Mouse (Mus musculus) gastrocnemius, adult 2 months (tissue): ENCODE results near the gene Slc27a1. TPM values are rescaled to one million over a fixed set of nuclear protein-coding genes. Genes with fewer than 3 reads are reported as not detected.
A peak's percentile ranks its signal among the peaks of the same experiment; 100 is the strongest.

Experiments
- DNase-seq: peaks from one replicate; pipeline ENCODE4 v3.0.0; 2022
- H3K27ac ChIP-seq: fragments of 200-600 bp; 2 replicates; pipeline ENCODE4 v1.8.1; 2022; ENCODE audit warnings: mild to moderate bottlenecking
- H3K4me3 ChIP-seq: fragments of 200-600 bp; 2 replicates; pipeline ENCODE4 v1.8.1; 2022; ENCODE audit warnings: mild to moderate bottlenecking, moderate library complexity
- CTCF ChIP-seq: fragments of 200-600 bp; IDR thresholded peaks from 2 replicates; pipeline ENCODE4 v1.8.1; 2022; ENCODE audit warnings: antibody characterized with exemption, mild to moderate bottlenecking, moderate library complexity
- intact Hi-C: fragments of 180-260 bp; cut with DNase I; formaldehyde crosslinking; loops from one replicate; pipeline ENCODE4 v1.15.1; 2025
- total RNA-seq, 2 experiments: library from RNA; stranded (reverse); gene quantifications; 2 replicates each; pipeline ENCODE4 v1.2.3; 2021

The Slc27a1 gene
- total RNA-seq, 2 experiments from 2014 or later: 57.2 to 116 TPM

GRCm38 (mm10) chr8:71560071-71560470 is 8.6 kb upstream of the Slc27a1 start:
- TF ChIP-seq CTCF: no peak
- intact Hi-C loops: no loop called here
- no peak for DNase-seq
- Histone ChIP-seq H3K27ac (no peak overlapping the region), H3K4me3 (no peak overlapping the region)

GRCm38 (mm10) chr8:71560765-71561164 is 7.9 kb upstream of the Slc27a1 start:
- Histone ChIP-seq H3K4me3 (no peak overlapping the region), H3K27ac (no peak overlapping the region)
- TF ChIP-seq CTCF: no peak
- no peak for DNase-seq
- intact Hi-C loops: loop anchor here (1.0 kb wide), 1 partner anchor 36 kb away; no protein-coding TSS in a partner anchor

GRCm38 (mm10) chr8:71561401-71561800 is 7.3 kb upstream of the Slc27a1 start:
- peak; percentile 90 for TF ChIP-seq CTCF

DNA sequence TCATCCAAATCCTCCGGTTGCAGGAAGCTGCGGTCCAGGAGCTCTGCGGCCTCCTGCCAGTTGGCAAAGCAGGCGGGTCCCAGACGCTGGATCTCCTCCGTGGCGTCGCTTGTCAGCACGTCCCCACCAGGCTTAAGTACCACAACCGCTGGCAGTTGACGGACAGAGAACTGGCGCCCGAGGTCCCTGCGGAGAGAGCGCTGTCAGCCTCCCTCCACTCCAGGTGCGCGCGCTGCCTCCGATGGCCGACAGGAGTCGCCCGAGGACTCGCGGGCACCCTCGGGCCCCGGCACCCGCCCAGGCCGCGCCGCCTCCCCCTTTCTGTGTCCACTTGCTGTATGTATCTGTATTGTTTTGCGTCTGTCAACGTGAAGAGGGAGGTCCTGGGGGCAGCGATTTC is 5.9 kb upstream of the Slc27a1 start:
- peak; percentile 91 for DNase-seq
- peak overlapping the region; percentile 45 for H3K4me3 ChIP-seq
- peak; percentile 97; the same call in 1 of the 2 replicates for TF ChIP-seq CTCF
- intact Hi-C loops: loop anchor here (1.0 kb wide), 2 partner anchors 71 to 98 kb away; no protein-coding TSS in a partner anchor
- peak overlapping the region; percentile 25 for H3K27ac ChIP-seq

More at GRCm38 (mm10) chr8:71561401-71561800, 7.3 kb upstream of the Slc27a1 start:
- intact Hi-C loops: loop anchor here (1.0 kb wide), 1 partner anchor 35 kb away; no protein-coding TSS in a partner anchor
- Histone ChIP-seq H3K4me3 (no peak overlapping the region), H3K27ac (no peak overlapping the region)
- DNase-seq: peak; percentile 66

DNA sequence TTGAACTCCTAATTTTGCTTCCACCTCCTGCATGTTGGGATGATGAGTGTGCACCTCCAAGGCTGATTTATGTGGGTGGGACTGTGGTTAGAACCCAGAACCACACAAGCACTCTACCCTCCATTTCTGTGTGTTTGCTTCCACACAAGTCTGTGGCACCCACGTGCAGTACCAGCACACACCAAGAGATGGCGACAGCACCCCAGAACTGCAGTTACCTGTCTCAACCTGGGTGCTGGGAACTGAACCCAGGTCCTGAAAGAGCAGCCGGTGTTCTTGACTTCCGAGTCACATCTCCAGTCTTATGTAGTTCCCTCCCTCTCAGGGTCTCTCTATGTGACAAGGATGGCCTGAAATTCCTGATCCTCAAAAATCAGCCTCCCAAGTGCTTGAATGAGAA is 4.7 kb upstream of the Slc27a1 start:
- TF ChIP-seq CTCF: peak; percentile 46
- intact Hi-C loops: loop anchor here (1.0 kb wide), 1 partner anchor 69 kb away; no protein-coding TSS in a partner anchor
- Histone ChIP-seq H3K4me3 (no peak overlapping the region), H3K27ac (no peak overlapping the region)
- no peak for DNase-seq

DNA sequence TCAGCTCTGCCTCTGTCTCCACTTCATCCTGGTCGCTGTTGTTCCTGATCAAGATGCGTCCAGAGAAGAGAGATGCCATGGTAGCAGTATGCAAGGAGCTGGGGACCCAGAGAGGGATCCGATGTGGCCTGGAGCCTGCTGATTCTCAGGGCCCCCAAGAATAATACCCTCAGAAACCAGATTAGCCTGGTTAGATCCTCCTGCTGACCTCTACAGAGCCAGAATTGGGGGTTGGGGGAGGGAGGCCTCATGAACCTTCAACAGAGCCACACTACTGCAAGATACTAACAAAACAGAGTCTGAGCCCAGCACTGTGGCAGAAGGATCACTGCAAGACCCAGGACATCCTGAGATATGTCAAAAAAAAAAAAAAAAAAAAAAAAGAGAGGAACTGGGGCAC is 2.2 kb upstream of the Slc27a1 start, which contains the start of gene Nxnl1:
TSS of gene Nxnl1 (minus strand) at position 101 of the 400 bp plus-strand sequence.
- no peak for TF ChIP-seq CTCF
- intact Hi-C loops: no loop called here
- H3K27ac ChIP-seq: peak within 1 kb of the TSS; percentile 90

DNA sequence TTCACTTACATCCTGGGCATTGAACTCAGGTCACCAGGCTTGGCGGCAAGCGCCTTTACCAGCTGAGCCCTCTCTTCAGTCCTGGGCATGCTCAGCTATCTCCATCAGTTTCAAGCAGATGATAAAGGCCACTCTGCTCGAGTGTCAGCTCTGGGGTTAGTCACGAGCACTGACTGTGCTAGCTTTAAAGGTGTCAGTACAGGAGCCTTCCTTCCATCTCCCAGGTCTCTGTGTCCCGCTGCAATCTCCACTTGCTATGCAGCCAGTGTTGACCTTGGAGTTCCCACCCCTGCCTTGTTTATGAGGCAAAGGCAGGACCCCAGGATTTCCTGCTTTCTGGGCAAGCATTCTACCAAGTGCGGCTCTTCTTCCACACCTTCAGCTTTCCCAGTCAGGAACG is 1.1 kb upstream of the Slc27a1 start:
- no peak for TF ChIP-seq CTCF
- intact Hi-C loops: no loop called here
- peak overlapping the region; percentile 90 for H3K27ac ChIP-seq
- H3K4me3 ChIP-seq: no peak overlapping the region
- DNase-seq: no peak

More for the DNA sequence above, 2.2 kb upstream of the Slc27a1 start, which contains the start of gene Nxnl1:
- H3K4me3 ChIP-seq: no peak within 1 kb of the TSS
- DNase-seq: no peak

DNA sequence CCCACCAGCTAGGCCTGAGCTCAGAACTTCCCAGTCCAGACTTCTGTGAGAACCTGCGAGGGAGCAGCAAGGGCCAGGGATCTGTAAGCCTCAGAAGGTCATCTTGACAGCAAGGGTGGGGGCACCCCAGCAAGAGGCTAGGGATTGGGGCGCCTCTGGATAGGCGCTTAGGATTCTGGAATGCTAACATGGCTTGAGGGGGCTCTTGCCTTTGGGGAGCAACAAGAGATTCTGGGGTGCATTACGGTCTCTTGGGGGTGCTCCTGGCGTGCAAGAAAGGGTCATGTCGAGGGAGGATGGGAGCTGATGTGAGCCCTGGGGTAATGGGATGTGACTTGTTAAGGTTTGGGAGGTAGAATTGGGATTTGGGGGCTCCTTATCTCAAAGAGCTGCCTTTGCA is 259 bp downstream of the Slc27a1 start:
- no peak for DNase-seq
- Histone ChIP-seq H3K4me3 (peak overlapping the region; percentile 75), H3K27ac (peak overlapping the region; percentile 90)
- no peak for TF ChIP-seq CTCF
- intact Hi-C loops: no loop called here

DNA sequence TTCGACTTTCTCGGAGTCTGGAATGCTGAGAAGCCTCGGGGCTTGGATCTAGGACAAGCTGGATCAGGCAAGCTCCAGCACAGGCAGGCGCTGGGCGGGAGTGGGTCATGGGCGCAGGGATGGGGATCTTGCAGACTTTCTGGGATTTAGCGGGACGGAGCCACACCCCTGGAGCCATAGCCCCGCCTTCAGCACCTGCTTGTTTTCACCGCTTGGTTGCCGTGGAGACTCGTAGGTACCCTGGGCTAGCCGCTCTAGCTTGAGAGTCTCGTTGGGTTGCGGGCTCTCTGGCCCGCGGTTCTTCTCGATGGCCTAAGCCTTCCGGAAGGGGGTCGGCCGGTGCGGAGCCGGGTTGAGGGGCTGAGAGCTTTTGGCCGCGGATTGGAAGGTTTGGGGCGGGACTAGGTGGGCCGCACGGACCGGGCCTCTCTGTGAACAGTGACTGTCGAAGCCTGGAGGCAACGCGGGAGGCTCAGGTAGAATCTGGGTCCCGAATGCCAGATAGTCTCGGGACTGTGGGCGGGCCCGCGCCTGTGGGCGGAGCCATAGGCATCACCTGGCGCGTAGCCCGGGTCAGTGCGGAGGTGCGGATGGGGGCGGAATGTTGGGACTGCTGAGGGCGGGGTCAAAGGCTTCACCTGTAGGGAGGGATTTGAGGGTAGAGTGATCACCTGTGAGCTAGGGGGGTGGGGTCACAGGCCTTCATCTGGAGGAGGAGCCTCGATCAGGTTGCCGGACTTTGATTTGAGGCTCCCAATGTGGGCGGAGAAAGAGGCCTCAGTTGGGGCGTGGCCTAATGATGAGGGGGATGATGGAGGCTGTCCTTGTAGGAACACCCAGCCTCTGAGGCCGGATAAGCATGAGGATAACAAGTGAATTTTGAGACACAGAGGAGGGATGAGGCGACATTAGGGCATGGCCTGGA is 946 bp downstream of the Slc27a1 start:
- no peak for TF ChIP-seq CTCF
- Histone ChIP-seq H3K4me3 (peak overlapping the region; percentile 75), H3K27ac (peak overlapping the region; percentile 90)
- peak; percentile 88 for DNase-seq
- intact Hi-C loops: no loop called here

- TF ChIP-seq CTCF: no peak
- peak; percentile 92 for DNase-seq
- peak overlapping the region; percentile 75 for H3K4me3 ChIP-seq
- intact Hi-C loops: no loop called here
- peak overlapping the region; percentile 90 for H3K27ac ChIP-seq
Observed at GRCm38 (mm10) chr8:71570291-71570954, 1.7 kb downstream of the Slc27a1 start.

GRCm38 (mm10) chr8:71572077-71572476 is 3.4 kb downstream of the Slc27a1 start:
- intact Hi-C loops: no loop called here
- Histone ChIP-seq H3K27ac (peak overlapping the region; percentile 55), H3K4me3 (no peak overlapping the region; the same call in 1 of the 2 replicates)
- no peak; the same call in 1 of the 2 replicates for TF ChIP-seq CTCF
- DNase-seq: no peak

GRCm38 (mm10) chr8:71572847-71573633 is 4.4 kb downstream of the Slc27a1 start:
- peak overlapping the region; percentile 19 for H3K4me3 ChIP-seq
- TF ChIP-seq CTCF: no peak
- H3K27ac ChIP-seq: peak overlapping the region; percentile 55
- peak; percentile 67 for DNase-seq
- intact Hi-C loops: no loop called here
